23 mouse cellular contexts compared by ENCODE assay signal in the genomic region with DNA sequence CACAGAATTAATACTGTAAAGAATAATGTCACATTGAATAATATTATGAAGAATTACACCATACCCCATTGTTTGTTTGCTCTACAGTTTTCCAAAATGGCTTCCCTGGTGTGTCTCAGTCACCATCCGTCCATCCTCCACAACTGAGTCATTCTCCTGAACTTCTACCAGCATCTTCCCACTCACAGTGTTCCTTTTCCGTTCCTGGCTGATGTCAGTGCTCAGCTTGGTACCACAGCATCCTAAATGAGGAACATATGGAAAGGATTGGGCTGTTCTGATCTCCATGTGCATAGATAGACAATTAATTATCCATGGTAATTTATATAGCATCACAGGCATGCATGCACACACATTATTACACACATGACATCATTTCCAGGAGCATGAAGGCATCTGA.
"Had no signal": no experiment of that assay in that cellular context is flagged by ENCODE, and none has a peak within 500 bp of the region (broad histone marks: within the 10 kb centered on the region; RNA-seq: fewer than 3 reads in every experiment).

No protein-coding gene starts in this region.

- H3K4me1 ChIP-seq: kidney, embryonic 15.5 days; limb, embryonic 12.5 days; limb, embryonic 15.5 days; midbrain, embryonic 12.5 days; neural tube, embryonic 13.5 days had no signal

- DNase-seq: kidney, adult 11 months; kidney, adult 8-10 months; kidney, postnatal 10 days; kidney, postnatal 36 days; left cerebral cortex, postnatal 4 days; liver, postnatal 0 days; lung, embryonic 14.5 days; retina, postnatal 1 day; thymus, adult 2 months; thymus, postnatal 14 days; thymus, postnatal 4 days had no signal

- ATAC-seq: liver, postnatal 0 days; lung, postnatal 0 days; midbrain, embryonic 16.5 days had no signal

- H3K9ac ChIP-seq: kidney, embryonic 15.5 days; limb, embryonic 12.5 days; limb, embryonic 15.5 days; liver, embryonic 14.5 days; liver, postnatal 0 days; lung, embryonic 14.5 days; midbrain, embryonic 12.5 days; neural tube, embryonic 13.5 days had no signal

- H3K36me3 ChIP-seq: kidney, embryonic 15.5 days; limb, embryonic 12.5 days; limb, embryonic 15.5 days; midbrain, embryonic 12.5 days; neural tube, embryonic 13.5 days had no signal

- H3K4me2 ChIP-seq: kidney, embryonic 15.5 days; limb, embryonic 12.5 days; limb, embryonic 15.5 days; liver, embryonic 11.5 days; lung, embryonic 14.5 days; midbrain, embryonic 12.5 days; neural tube, embryonic 13.5 days had no signal

- H3K27ac ChIP-seq: kidney, embryonic 15.5 days; layer of hippocampus, adult 2 months; limb, embryonic 12.5 days; limb, embryonic 15.5 days; liver, embryonic 14.5 days; macrophage; midbrain, embryonic 12.5 days; neural tube, embryonic 13.5 days had no signal

- H3K9me3 ChIP-seq: kidney, embryonic 15.5 days; limb, embryonic 12.5 days; limb, embryonic 15.5 days; midbrain, embryonic 12.5 days; neural tube, embryonic 13.5 days had no signal

- H3K27me3 ChIP-seq: neural tube, embryonic 13.5 days had no signal

- H3K4me3 ChIP-seq: kidney, embryonic 15.5 days; layer of hippocampus, adult 2 months; limb, embryonic 12.5 days; limb, embryonic 15.5 days; midbrain, embryonic 12.5 days; myocyte; neural tube, embryonic 13.5 days had no signal
